Mouse (Mus musculus) heart, embryonic 14.5 days (tissue): ENCODE measurements around the gene Slc25a47. TPM values are rescaled to one million over a fixed set of nuclear protein-coding genes. Genes with fewer than 3 reads are reported as not detected.

Source experiments
- ATAC-seq: fragments of 200-750 bp; cut with Nextera tagmentation; 2 replicates; pipeline ENCODE4 v1.8.0; 2017; ENCODE audit warnings: low read depth, moderate TSS enrichment; ENCODE audit not compliant: insufficient number of reproducible peaks, insufficient read depth, low FRiP score
- H3K27ac ChIP-seq, 2 experiments: fragments of 200-500 bp in 1 of 2; fragments of 300-500 bp in 1 of 2; sonication (generic) in 1 of 2; replicated peaks in 1 of 2; 2 replicates each; pipeline ENCODE4 v1.5.1; 2012 to 2014; ENCODE audit warnings: low read depth in 2 of 2, low read length in 2 of 2, control low read depth in 1 of 2, mild to moderate bottlenecking in 1 of 2, mixed read lengths in 1 of 2; ENCODE audit not compliant: control insufficient read depth in 1 of 2, insufficient read depth in 1 of 2
- H3K27me3 ChIP-seq: fragments of 300-500 bp; sonication (generic); 2 replicates; pipeline ENCODE4 v1.6.1; 2014; ENCODE audit warnings: mild to moderate bottlenecking, low read length, control low read depth; ENCODE audit not compliant: control insufficient read depth, insufficient read depth
- H3K36me3 ChIP-seq: fragments of 300-500 bp; sonication (generic); 2 replicates; pipeline ENCODE4 v1.6.1; 2014; ENCODE audit warnings: mild to moderate bottlenecking, control low read depth, low read length, mixed read lengths; ENCODE audit not compliant: control insufficient read depth, insufficient read depth
- H3K4me1 ChIP-seq, 2 experiments: fragments of 200-500 bp in 1 of 2; fragments of 300-500 bp in 1 of 2; sonication (generic) in 1 of 2; 2 replicates each; pipeline ENCODE4 v1.6.1; 2012 to 2014; ENCODE audit warnings: low read length in 2 of 2, control low read depth in 1 of 2, mixed read lengths in 1 of 2; ENCODE audit not compliant: control insufficient read depth in 2 of 2, insufficient read depth in 2 of 2
- H3K4me2 ChIP-seq: fragments of 300-500 bp; sonication (generic); 2 replicates; pipeline ENCODE4 v1.6.1; 2014; ENCODE audit warnings: mild to moderate bottlenecking, low read length
- H3K4me3 ChIP-seq, 2 experiments: fragments of 200-500 bp in 1 of 2; fragments of 300-500 bp in 1 of 2; sonication (generic) in 1 of 2; 2 replicates each; pipeline ENCODE4 v1.5.1; 2012 to 2014; ENCODE audit warnings: low read length in 2 of 2, mild to moderate bottlenecking in 2 of 2, control low read depth in 1 of 2, low read depth in 1 of 2, moderate library complexity in 1 of 2; ENCODE audit not compliant: control insufficient read depth in 1 of 2, insufficient read depth in 1 of 2
- H3K9ac ChIP-seq: fragments of 300-500 bp; sonication (generic); 2 replicates; pipeline ENCODE4 v1.6.1; 2014; ENCODE audit warnings: mild to moderate bottlenecking, low read length
- H3K9me3 ChIP-seq: fragments of 300-500 bp; sonication (generic); 2 replicates; pipeline ENCODE4 v1.6.1; 2016; ENCODE audit warnings: low read length, control low read depth; ENCODE audit not compliant: control insufficient read depth
- WGBS: fragments of 180-500 bp; shearing (Covaris S2); extraction: QIAGEN DNeasy Blood & Tissue Kit; methylation state at CpG from one replicate; pipeline ENCODE4 v1.1.7; 2014; 5-methylcytosine and 5-hydroxymethylcytosine counted together
- polyA plus RNA-seq: library from polyadenylated mRNA; unstranded; fragments of >200 nt; fragmentation: Nextera tagmentation; extraction: Ambion mirVana; gene quantifications from 2 replicates; pipeline ENCODE4 v1.2.1, GENCODE M21; 2014

Gene Slc25a47
- polyA plus RNA-seq, 1 experiment from 2014 or later = 4.6 TPM

DNA sequence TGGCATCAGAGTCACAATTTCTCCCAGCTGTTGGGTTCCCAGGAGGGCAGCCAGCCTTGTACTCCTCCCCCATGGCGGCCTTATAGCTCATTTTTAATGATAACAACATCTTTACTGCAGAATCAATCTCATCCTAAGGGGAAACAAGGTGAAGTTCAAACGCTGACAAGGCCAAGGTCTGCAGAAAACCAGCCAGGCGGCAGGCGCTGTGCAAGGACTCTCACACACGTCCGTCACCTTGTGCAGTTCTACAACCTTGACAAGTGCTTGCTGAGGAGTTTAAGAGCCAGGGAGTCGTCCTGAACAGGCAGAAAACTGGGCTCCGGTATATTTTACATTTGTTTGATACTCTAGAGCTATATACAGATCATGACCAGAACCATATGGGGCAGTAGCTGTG lies 46.9 kb downstream of the Slc25a47 start:
- WGBS = 80% methylated on average over 8 of the region's 8 CpGs
- Histone ChIP-seq H3K27ac (no peak overlapping the region), H3K4me3 (no peak overlapping the region), H3K27me3 (no peaks in the 10 kb centered on the region), H3K4me1 (no peaks in the 10 kb centered on the region), H3K9me3 (no peaks in the 10 kb centered on the region), H3K9ac (no peak overlapping the region), H3K4me2 (no peak overlapping the region), H3K36me3 (peaks cover 97% of the 10 kb centered on the region)
- ATAC-seq = no peak

DNA sequence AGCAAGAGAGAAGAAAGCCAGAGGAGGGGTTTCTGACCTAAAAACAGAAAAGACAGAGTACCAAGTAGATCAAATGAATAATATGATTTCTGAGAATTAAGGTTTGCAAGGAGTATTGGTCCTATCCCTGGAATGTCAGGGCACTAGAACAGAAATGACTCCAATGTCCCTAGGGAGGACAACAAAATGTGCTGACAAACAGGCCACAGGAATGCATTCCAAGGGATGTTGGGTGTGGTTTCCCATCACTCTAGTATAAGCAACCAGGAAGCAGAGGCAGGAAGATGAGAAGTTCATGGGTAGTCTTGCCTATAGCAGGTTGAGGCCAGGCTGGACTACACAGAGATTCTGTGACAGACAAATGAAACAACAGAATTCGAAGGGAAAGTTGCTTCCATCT lies 50.1 kb downstream of the Slc25a47 start:
- no peaks in the 10 kb centered on the region for H3K4me1 ChIP-seq
- no peaks in the 10 kb centered on the region for H3K9me3 ChIP-seq
- no peak for ATAC-seq
- no peak overlapping the region for H3K27ac ChIP-seq
- no peak overlapping the region for H3K4me2 ChIP-seq
- H3K36me3 ChIP-seq = peaks cover 78% of the 10 kb centered on the region
- H3K27me3 ChIP-seq = no peaks in the 10 kb centered on the region
- no peak overlapping the region for H3K9ac ChIP-seq
- H3K4me3 ChIP-seq = no peak overlapping the region
- 94% methylated on average over 1 of the region's 1 CpGs for WGBS

- ATAC-seq = no peak
- H3K9ac ChIP-seq = no peak overlapping the region
- H3K9me3 ChIP-seq = no peaks in the 10 kb centered on the region
- no peak overlapping the region for H3K27ac ChIP-seq
- H3K4me3 ChIP-seq = no peak overlapping the region
- no peaks in the 10 kb centered on the region for H3K27me3 ChIP-seq
- H3K4me2 ChIP-seq = no peak overlapping the region
- peaks cover 67% of the 10 kb centered on the region for H3K36me3 ChIP-seq
- WGBS = 82% methylated on average over 4 of the region's 4 CpGs
- H3K4me1 ChIP-seq = no peaks in the 10 kb centered on the region
Measured at GRCm38 (mm10) chr12:108887077-108887476, 51.2 kb downstream of the Slc25a47 start.

DNA sequence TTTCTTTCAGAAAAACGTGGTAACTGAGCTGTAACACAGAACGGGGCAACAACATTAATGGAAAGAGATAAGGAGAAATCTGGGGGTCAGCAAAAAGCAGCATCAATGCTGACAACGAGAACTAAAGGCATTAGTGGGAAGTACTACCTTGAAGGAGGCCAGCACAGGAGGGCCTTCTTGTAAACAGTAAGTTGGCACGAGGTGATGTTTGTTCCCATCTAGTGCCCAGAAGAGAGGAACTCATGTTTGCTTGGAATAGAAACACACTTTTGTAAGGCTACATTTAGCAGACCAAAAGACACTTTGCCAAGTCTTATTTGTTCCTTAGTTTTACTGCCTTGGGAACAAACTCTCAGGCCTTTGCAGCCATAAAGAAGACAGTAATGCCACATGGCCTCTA lies 52.8 kb downstream of the Slc25a47 start:
- H3K4me3 ChIP-seq = no peak overlapping the region
- peaks cover 52% of the 10 kb centered on the region for H3K36me3 ChIP-seq
- no peak overlapping the region for H3K4me2 ChIP-seq
- WGBS = 80% methylated on average over 4 of the region's 4 CpGs
- H3K27ac ChIP-seq = no peak overlapping the region
- peaks cover 5 to 9% of the 10 kb centered on the region in 2 experiments for H3K4me1 ChIP-seq
- no peaks in the 10 kb centered on the region for H3K9me3 ChIP-seq
- no peaks in the 10 kb centered on the region for H3K27me3 ChIP-seq
- no peak for ATAC-seq
- no peak overlapping the region for H3K9ac ChIP-seq

GRCm38 (mm10) chr12:108892989-108893714 lies 57.3 kb downstream of the Slc25a47 start, which contains the start of gene Wdr25:
Gene Wdr25 (plus strand): TSS chr12:108893631.
- peak within 1 kb of the TSS; percentile 87 for H3K9ac ChIP-seq
- H3K36me3 ChIP-seq = peaks cover 7% of the 10 kb centered on the region
- H3K27me3 ChIP-seq = no peaks in the 10 kb centered on the region
- peaks cover 7 to 14% of the 10 kb centered on the region in 2 experiments for H3K4me1 ChIP-seq
- peak within 1 kb of the TSS; percentile 75 to 85 for H3K4me3 ChIP-seq
- peak within 1 kb of the TSS; percentile 3 to 39; a peak in 3 of 4 replicates for H3K27ac ChIP-seq
- H3K4me2 ChIP-seq = peak within 1 kb of the TSS; percentile 90
- 14% methylated on average over 12 of the region's 12 CpGs for WGBS
- H3K9me3 ChIP-seq = no peaks in the 10 kb centered on the region
- ATAC-seq = no peak

DNA sequence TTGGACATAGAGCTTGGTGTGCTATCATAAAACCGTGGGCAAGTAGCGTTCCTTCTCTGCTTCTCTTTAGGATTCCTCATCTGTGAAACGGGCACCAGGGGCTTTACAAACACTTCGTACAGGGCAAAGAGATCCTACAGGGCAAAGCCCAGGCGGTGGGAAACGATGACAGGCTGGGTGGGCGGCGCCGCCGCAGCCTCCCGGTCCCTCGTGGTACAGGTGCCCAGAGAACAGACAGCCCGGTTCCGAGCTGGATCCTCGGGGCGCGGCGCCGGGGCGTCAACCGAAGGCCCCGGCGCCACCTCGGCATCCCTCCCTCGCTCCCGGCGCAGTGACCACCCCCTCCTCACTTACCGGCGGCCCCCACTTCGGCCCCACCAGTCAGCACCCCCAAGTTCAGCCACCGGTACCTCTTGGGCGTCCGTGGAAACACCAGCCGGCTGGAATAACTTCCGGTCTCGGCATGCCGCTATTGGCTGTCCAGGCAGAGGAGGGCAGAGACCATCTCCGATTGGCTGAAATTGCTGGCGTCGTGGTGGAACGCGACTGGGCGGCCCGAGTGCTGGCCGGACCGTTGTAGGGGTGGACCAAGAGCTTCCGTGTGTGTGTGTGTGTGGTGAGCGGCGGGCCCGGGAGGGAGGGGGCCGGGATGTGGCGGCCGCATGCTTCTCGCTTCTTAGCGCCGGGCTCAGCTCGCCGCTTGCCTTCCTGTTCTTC lies 58.0 kb downstream of the Slc25a47 start, which contains the start of gene Wars:
Wars (minus strand) TSS at position 460 of the 717 bp plus-strand sequence.
- peak; percentile 100 for ATAC-seq
- H3K4me3 ChIP-seq = peak within 1 kb of the TSS; percentile 75 to 85
- H3K36me3 ChIP-seq = peaks cover 5% of the 10 kb centered on the region; the same call in 1 of the 2 replicates
- peaks cover 7 to 14% of the 10 kb centered on the region in 2 experiments for H3K4me1 ChIP-seq
- peak within 1 kb of the TSS; percentile 3 to 39; a peak in 3 of 4 replicates for H3K27ac ChIP-seq
- under 1% methylated on average over 58 of the region's 58 CpGs for WGBS
- H3K9ac ChIP-seq = peak within 1 kb of the TSS; percentile 87
- H3K4me2 ChIP-seq = peak within 1 kb of the TSS; percentile 90
- no peaks in the 10 kb centered on the region for H3K27me3 ChIP-seq
- H3K9me3 ChIP-seq = no peaks in the 10 kb centered on the region

DNA sequence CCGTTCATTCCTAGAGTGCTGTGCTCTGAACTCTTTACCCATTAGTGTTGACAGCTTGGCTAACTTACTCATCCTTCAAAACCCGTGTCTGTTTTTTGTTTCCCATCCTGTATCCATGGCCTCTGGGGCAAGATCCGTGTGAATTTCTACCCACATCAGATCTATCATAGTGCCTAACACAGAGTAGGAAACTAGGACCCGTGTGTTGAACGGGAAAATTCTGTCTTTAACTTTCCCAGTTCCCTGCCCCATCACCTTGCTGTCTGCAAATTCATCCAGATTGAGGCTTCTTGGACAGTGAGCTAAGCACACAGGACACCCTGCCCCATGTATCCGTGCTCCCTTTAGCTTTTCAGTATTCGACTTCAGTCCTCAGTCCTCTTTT lies 58.6 kb downstream of the Slc25a47 start:
- WGBS = 2% methylated on average over 7 of the region's 7 CpGs
- H3K27ac ChIP-seq = peak overlapping the region in 1 of 2 experiments; percentile 39; a peak in 2 of 4 replicates

More for the DNA sequence above, 58.6 kb downstream of the Slc25a47 start:
- Histone ChIP-seq H3K9ac (peak overlapping the region; percentile 74), H3K36me3 (peaks cover 3% of the 10 kb centered on the region; the same call in 1 of the 2 replicates), H3K9me3 (no peaks in the 10 kb centered on the region), H3K4me3 (peak overlapping the region; percentile 75 to 85), H3K27me3 (no peaks in the 10 kb centered on the region), H3K4me1 (peaks cover 7 to 14% of the 10 kb centered on the region in 2 experiments), H3K4me2 (peak overlapping the region; percentile 90)
- no peak for ATAC-seq
